Mouse (Mus musculus) liver, embryonic 14.5 days (tissue): Measurements from ENCODE around the gene Bglap2. TPM values are rescaled to one million over a fixed set of nuclear protein-coding genes. Genes with fewer than 3 reads are reported as not detected.
A peak's percentile ranks its signal among the peaks of the same experiment; 100 is the strongest.
"Not testable (repeated sequence)": the region's sequence is repeated elsewhere in the genome, so short reads cannot be mapped to it uniquely, and the experiment has no call there.

Source experiments
- ATAC-seq: fragments of 200-750 bp; cut with Nextera tagmentation; 2 replicates; pipeline ENCODE4 v1.8.0; 2017; ENCODE audit warnings: moderate number of reproducible peaks, mild to moderate bottlenecking, moderate library complexity; ENCODE audit not compliant: insufficient read depth
- DNase-seq, 3 experiments: peaks; one replicate each; pipeline ENCODE4 v3.0.0-alpha.2; 2012 to 2013; ENCODE audit warnings: low read depth in 3 of 3, low spot score in 3 of 3
- H3K27ac ChIP-seq: fragments of 300-500 bp; sonication (generic); 2 replicates; pipeline ENCODE4 v1.5.1; 2014; ENCODE audit warnings: moderate library complexity, mild to moderate bottlenecking, control low read depth, inconsistent platforms
- H3K27me3 ChIP-seq: fragments of 300-500 bp; sonication (generic); 2 replicates; pipeline ENCODE4 v1.6.1; 2014; ENCODE audit warnings: mild to moderate bottlenecking, low read length, moderate library complexity; ENCODE audit not compliant: control insufficient read depth, insufficient read depth
- H3K36me3 ChIP-seq: fragments of 300-500 bp; sonication (generic); replicated peaks from 2 replicates; pipeline ENCODE4 v1.6.1; 2014; ENCODE audit warnings: low read depth; ENCODE audit not compliant: control insufficient read depth, insufficient read depth
- H3K4me1 ChIP-seq, 2 experiments: fragments of 200-500 bp in 1 of 2; fragments of 300-500 bp in 1 of 2; sonication (generic) in 1 of 2; replicated peaks; 2 replicates each; pipeline ENCODE4 v1.6.1; 2012 to 2014; ENCODE audit warnings: antibody characterized with exemption in 1 of 2, inconsistent platforms in 1 of 2, low read length in 1 of 2; ENCODE audit not compliant: control insufficient read depth in 2 of 2, insufficient read depth in 2 of 2
- H3K4me2 ChIP-seq: fragments of 300-500 bp; sonication (generic); 2 replicates; pipeline ENCODE4 v1.6.1; 2014; ENCODE audit warnings: low read depth, mild to moderate bottlenecking, control low read depth, moderate library complexity
- H3K4me3 ChIP-seq, 2 experiments: fragments of 200-500 bp in 1 of 2; fragments of 300-500 bp in 1 of 2; sonication (generic) in 1 of 2; 2 replicates each; pipeline ENCODE4 v1.5.1; 2012 to 2014; ENCODE audit warnings: low read depth in 2 of 2, low read length in 2 of 2, mild to moderate bottlenecking in 2 of 2, control low read depth in 1 of 2, inconsistent platforms in 1 of 2, moderate library complexity in 1 of 2; ENCODE audit not compliant: insufficient read depth in 1 of 2
- H3K9ac ChIP-seq: fragments of 300-500 bp; sonication (generic); replicated peaks from 2 replicates; pipeline ENCODE4 v1.6.1; 2014; ENCODE audit warnings: mild to moderate bottlenecking, control low read depth, moderate library complexity
- H3K9me3 ChIP-seq: fragments of 300-500 bp; sonication (generic); 2 replicates; pipeline ENCODE4 v1.6.1; 2016; ENCODE audit warnings: low read length, mixed read lengths; ENCODE audit not compliant: control insufficient read depth
- CTCF ChIP-seq: IDR thresholded peaks from 2 replicates; pipeline ENCODE4 v1.5.1; 2016; ENCODE audit warnings: antibody characterized with exemption, low read depth, control low read depth
- EP300 ChIP-seq: IDR thresholded peaks from 2 replicates; pipeline ENCODE4 v1.6.1; 2016; ENCODE audit warnings: antibody characterized with exemption, low read depth
- WGBS: fragments of 180-500 bp; shearing (Covaris S2); extraction: QIAGEN DNeasy Blood & Tissue Kit; methylation state at CpG from one replicate; pipeline ENCODE4 v1.1.7; 2014; ENCODE audit not compliant: insufficient replicate concordance; 5-methylcytosine and 5-hydroxymethylcytosine counted together
- polyA plus RNA-seq, 2 experiments: library from polyadenylated mRNA; depleted of rRNA in 1 of 2; stranded (reverse) in 1 of 2; unstranded in 1 of 2; fragments of >200 nt; fragmentation: Nextera tagmentation in 1 of 2; extraction: Ambion mirVana in 1 of 2; gene quantifications; 2 replicates each; pipeline versions ENCODE4 v1.2.1 to v1.2.3; 2012 to 2014

Bglap2 gene
- polyA plus RNA-seq, 2 experiments = not detected

GRCm38 (mm10) chr3:88393776-88394375, 15.4 kb upstream of the Bglap2 start:
- Histone ChIP-seq H3K27ac (no peak overlapping the region), H3K27me3 (no peaks in the 10 kb centered on the region), H3K9me3 (no peaks in the 10 kb centered on the region), H3K4me1 (no peaks in the 10 kb centered on the region), H3K36me3 (peaks cover 4% of the 10 kb centered on the region; the same call in 1 of the 2 replicates), H3K4me3 (no peak overlapping the region), H3K4me2 (no peak overlapping the region), H3K9ac (no peak overlapping the region)
- 86% methylated on average over 9 of the region's 9 CpGs for WGBS
- DNase-seq (no peak), ATAC-seq (no peak)
- TF ChIP-seq EP300 (no peak), CTCF (no peak)

GRCm38 (mm10) chr3:88384364-88384763, 5.9 kb upstream of the Bglap2 start, which contains the start of gene Bglap:
Gene Bglap, minus strand, starts transcription at chr3:88384464.
- 55% methylated on average over 5 of the region's 5 CpGs for WGBS
- Histone ChIP-seq H3K9ac (no peak within 1 kb of the TSS), H3K9me3 (no peaks in the 10 kb centered on the region), H3K4me2 (no peak within 1 kb of the TSS), H3K36me3 (no peaks in the 10 kb centered on the region), H3K4me1 (peaks cover 0 to 2% of the 10 kb centered on the region in 2 experiments; a peak in 1 of 4 replicates), H3K4me3 (no peak within 1 kb of the TSS), H3K27me3 (no peaks in the 10 kb centered on the region), H3K27ac (no peak within 1 kb of the TSS)
- ATAC-seq = no peak
- TF ChIP-seq CTCF (no peak), EP300 (no peak)
- DNase-seq = no peak

GRCm38 (mm10) chr3:88382383-88382782, 3.9 kb upstream of the Bglap2 start:
- H3K36me3 ChIP-seq, DNase-seq, H3K4me1 ChIP-seq, H3K27ac ChIP-seq, H3K27me3 ChIP-seq, H3K4me3 ChIP-seq, H3K9me3 ChIP-seq, H3K4me2 ChIP-seq, H3K9ac ChIP-seq: not testable (repeated sequence)
- 0 out of 2 replicates have a peak, but pooled peaks have one; percentile 6 for ATAC-seq
- 14% methylated on average over 1 of the region's 7 CpGs for WGBS

GRCm38 (mm10) chr3:88381389-88382315, 3.2 kb upstream of the Bglap2 start:
- peak overlapping the region; percentile 29; the same call in 1 of the 2 replicates for H3K4me2 ChIP-seq
- ATAC-seq = peak; percentile 66
- H3K4me1 ChIP-seq, H3K9ac ChIP-seq, H3K27ac ChIP-seq, DNase-seq, H3K36me3 ChIP-seq, H3K4me3 ChIP-seq, H3K27me3 ChIP-seq, H3K9me3 ChIP-seq: not testable (repeated sequence)
- WGBS = 18% methylated on average over 17 of the region's 22 CpGs

GRCm38 (mm10) chr3:88376644-88377043, 1.9 kb downstream of the Bglap2 start:
- not testable (repeated sequence) for H3K4me3 ChIP-seq, H3K9ac ChIP-seq, H3K27ac ChIP-seq, H3K4me1 ChIP-seq, H3K36me3 ChIP-seq, DNase-seq, H3K27me3 ChIP-seq, H3K4me2 ChIP-seq, ATAC-seq, H3K9me3 ChIP-seq
- 32% methylated on average over 5 of the region's 7 CpGs for WGBS

GRCm38 (mm10) chr3:88375750-88376626, 2.5 kb downstream of the Bglap2 start:
- DNase-seq = peak in 1 of 3 experiments; percentile 27

GRCm38 (mm10) chr3:88372643-88373042, 5.9 kb downstream of the Bglap2 start, which contains the start of gene Bglap3:
Gene Bglap3, minus strand, starts transcription at chr3:88372743.
- 79% methylated on average over 9 of the region's 9 CpGs for WGBS
- H3K27me3 ChIP-seq, H3K4me3 ChIP-seq, H3K36me3 ChIP-seq, DNase-seq, H3K27ac ChIP-seq, H3K4me1 ChIP-seq, H3K9me3 ChIP-seq, H3K9ac ChIP-seq, H3K4me2 ChIP-seq, ATAC-seq: not testable (repeated sequence)

More at GRCm38 (mm10) chr3:88375750-88376626, 2.5 kb downstream of the Bglap2 start:
- 8% methylated on average over 18 of the region's 19 CpGs for WGBS
- not testable (repeated sequence) for H3K27me3 ChIP-seq, H3K9ac ChIP-seq, H3K9me3 ChIP-seq, H3K4me1 ChIP-seq, H3K4me3 ChIP-seq, H3K36me3 ChIP-seq, H3K27ac ChIP-seq
- H3K4me2 ChIP-seq = peak overlapping the region; percentile 22; the same call in 1 of the 2 replicates
- ATAC-seq = peak; percentile 78
